Mouse (Mus musculus): Measurements from ENCODE around the gene Aplp2.

GRCm38 (mm10) chr9:31189194-31189593 is 22.4 kb downstream of the Aplp2 start:
- TF ChIP-seq CTCF (IDR thresholded peaks at IDR 0.05; ENCODE audit: low read depth) (no peak), EP300 (IDR thresholded peaks at IDR 0.05; ENCODE audit: low read depth) (no peak)
